Mouse (Mus musculus): ENCODE measurements around the gene Ptgdr2. TPM values are rescaled to one million over a fixed set of nuclear protein-coding genes. Genes with fewer than 3 reads are reported as not detected.

The Ptgdr2 gene
- polyA plus RNA-seq (2012; ENCODE audit: insufficient read depth, low replicate concordance), result not detected in 2 replicates

- Histone ChIP-seq H3K4me1 (peaks cover 16% of the 10 kb centered on the region), H3K27me3 (replicated peaks) (peaks cover 26% of the 10 kb centered on the region), H3K4me3 (replicated peaks) (peak within 1 kb of the TSS; percentile 75), H3K36me3 (replicated peaks; ENCODE audit: low read length) (peaks cover 19% of the 10 kb centered on the region), H3K9me3 (peaks cover 5% of the 10 kb centered on the region; the same call in 1 of the 2 replicates)
- TF ChIP-seq GATA1 (IDR thresholded peaks at IDR 0.05; ENCODE audit: borderline replicate concordance, low read length), result no peak
- no peak for TF ChIP-seq FLI1 (IDR thresholded peaks at IDR 0.05; ENCODE audit: low read length)
Observed at GRCm38 (mm10) chr19:10937110-10937563, at the start of gene Ptgdr2. TSS of gene Ptgdr2 (plus strand) at chr19:10937160.

- Histone ChIP-seq H3K36me3 (replicated peaks; ENCODE audit: low read length) (peaks cover 4% of the 10 kb centered on the region), H3K4me1 (peaks cover 21% of the 10 kb centered on the region), H3K27me3 (replicated peaks) (peaks cover 3% of the 10 kb centered on the region), H3K9me3 (peaks cover 7% of the 10 kb centered on the region), H3K4me3 (replicated peaks) (no peak overlapping the region)
- TF ChIP-seq GATA1 (IDR thresholded peaks at IDR 0.05; ENCODE audit: borderline replicate concordance, low read length) (no peak), FLI1 (IDR thresholded peaks at IDR 0.05; ENCODE audit: low read length) (no peak)
Observed at GRCm38 (mm10) chr19:10892201-10892600, 44.8 kb upstream of the Ptgdr2 start.

- Histone ChIP-seq H3K9me3 (no peaks in the 10 kb centered on the region), H3K27me3 (replicated peaks) (no peaks in the 10 kb centered on the region), H3K36me3 (replicated peaks; ENCODE audit: low read length) (peaks cover 32% of the 10 kb centered on the region), H3K4me1 (peaks cover 38% of the 10 kb centered on the region), H3K4me3 (replicated peaks) (peak within 1 kb of the TSS; percentile 96)
- peak; percentile 88 for TF ChIP-seq FLI1 (IDR thresholded peaks at IDR 0.05; ENCODE audit: low read length)
- no peak for TF ChIP-seq GATA1 (IDR thresholded peaks at IDR 0.05; ENCODE audit: borderline replicate concordance, low read length)
Observed at GRCm38 (mm10) chr19:10895016-10895528, 41.9 kb upstream of the Ptgdr2 start, which contains the start of gene Prpf19. TSS of gene Prpf19 (plus strand) at chr19:10895231.

- H3K27me3 ChIP-seq (replicated peaks), result no peaks in the 10 kb centered on the region
- TF ChIP-seq FLI1 (IDR thresholded peaks at IDR 0.05; ENCODE audit: low read length), result no peak
- TF ChIP-seq GATA1 (IDR thresholded peaks at IDR 0.05; ENCODE audit: borderline replicate concordance, low read length), result no peak
- peaks cover 39% of the 10 kb centered on the region for H3K36me3 ChIP-seq (replicated peaks; ENCODE audit: low read length)
Observed at GRCm38 (mm10) chr19:10895708-10896107, 41.3 kb upstream of the Ptgdr2 start.

GRCm38 (mm10) chr19:10896849-10897248 is 40.1 kb upstream of the Ptgdr2 start:
- TF ChIP-seq GATA1 (IDR thresholded peaks at IDR 0.05; ENCODE audit: borderline replicate concordance, low read length), result no peak
- TF ChIP-seq FLI1 (IDR thresholded peaks at IDR 0.05; ENCODE audit: low read length), result no peak
- H3K36me3 ChIP-seq (replicated peaks; ENCODE audit: low read length), result peaks cover 50% of the 10 kb centered on the region
- H3K4me3 ChIP-seq (replicated peaks), result no peak overlapping the region
- H3K4me1 ChIP-seq, result peaks cover 38% of the 10 kb centered on the region
- no peaks in the 10 kb centered on the region for H3K27me3 ChIP-seq (replicated peaks)
- H3K9me3 ChIP-seq, result no peaks in the 10 kb centered on the region

More at GRCm38 (mm10) chr19:10895708-10896107, 41.3 kb upstream of the Ptgdr2 start:
- Histone ChIP-seq H3K4me1 (peaks cover 38% of the 10 kb centered on the region), H3K9me3 (no peaks in the 10 kb centered on the region), H3K4me3 (replicated peaks) (peak overlapping the region; percentile 96)

- peaks cover 57% of the 10 kb centered on the region for H3K36me3 ChIP-seq (replicated peaks; ENCODE audit: low read length)
Observed at GRCm38 (mm10) chr19:10897491-10897890, 39.5 kb upstream of the Ptgdr2 start.

GRCm38 (mm10) chr19:10900315-10900714 is 36.6 kb upstream of the Ptgdr2 start:
- peaks cover 32% of the 10 kb centered on the region for H3K4me1 ChIP-seq

More at GRCm38 (mm10) chr19:10897491-10897890, 39.5 kb upstream of the Ptgdr2 start:
- TF ChIP-seq FLI1 (IDR thresholded peaks at IDR 0.05; ENCODE audit: low read length) (no peak), GATA1 (IDR thresholded peaks at IDR 0.05; ENCODE audit: borderline replicate concordance, low read length) (no peak)
- H3K27me3 ChIP-seq (replicated peaks), result no peaks in the 10 kb centered on the region
- peaks cover 38% of the 10 kb centered on the region for H3K4me1 ChIP-seq
- H3K9me3 ChIP-seq, result no peaks in the 10 kb centered on the region
- no peak overlapping the region for H3K4me3 ChIP-seq (replicated peaks)

GRCm38 (mm10) chr19:10901046-10901445 is 35.9 kb upstream of the Ptgdr2 start:
- no peak overlapping the region for H3K4me3 ChIP-seq (replicated peaks)
- no peaks in the 10 kb centered on the region for H3K9me3 ChIP-seq
- H3K27me3 ChIP-seq (replicated peaks), result no peaks in the 10 kb centered on the region
- peaks cover 92% of the 10 kb centered on the region for H3K36me3 ChIP-seq (replicated peaks; ENCODE audit: low read length)
- no peak for TF ChIP-seq GATA1 (IDR thresholded peaks at IDR 0.05; ENCODE audit: borderline replicate concordance, low read length)
- no peak for TF ChIP-seq FLI1 (IDR thresholded peaks at IDR 0.05; ENCODE audit: low read length)
- peaks cover 29% of the 10 kb centered on the region for H3K4me1 ChIP-seq

More at GRCm38 (mm10) chr19:10900315-10900714, 36.6 kb upstream of the Ptgdr2 start:
- H3K27me3 ChIP-seq (replicated peaks), result no peaks in the 10 kb centered on the region
- no peaks in the 10 kb centered on the region for H3K9me3 ChIP-seq
- no peak overlapping the region for H3K4me3 ChIP-seq (replicated peaks)
- peaks cover 85% of the 10 kb centered on the region for H3K36me3 ChIP-seq (replicated peaks; ENCODE audit: low read length)
- TF ChIP-seq GATA1 (IDR thresholded peaks at IDR 0.05; ENCODE audit: borderline replicate concordance, low read length), result no peak
- no peak for TF ChIP-seq FLI1 (IDR thresholded peaks at IDR 0.05; ENCODE audit: low read length)

GRCm38 (mm10) chr19:10904512-10904911 is 32.4 kb upstream of the Ptgdr2 start:
- TF ChIP-seq FLI1 (IDR thresholded peaks at IDR 0.05; ENCODE audit: low read length) (no peak), GATA1 (IDR thresholded peaks at IDR 0.05; ENCODE audit: borderline replicate concordance, low read length) (no peak)
- no peak overlapping the region for H3K4me3 ChIP-seq (replicated peaks)
- peaks cover 98% of the 10 kb centered on the region for H3K36me3 ChIP-seq (replicated peaks; ENCODE audit: low read length)
- H3K9me3 ChIP-seq, result no peaks in the 10 kb centered on the region
- H3K27me3 ChIP-seq (replicated peaks), result no peaks in the 10 kb centered on the region
- no peaks in the 10 kb centered on the region for H3K4me1 ChIP-seq

- TF ChIP-seq FLI1 (IDR thresholded peaks at IDR 0.05; ENCODE audit: low read length), result no peak
- TF ChIP-seq GATA1 (IDR thresholded peaks at IDR 0.05; ENCODE audit: borderline replicate concordance, low read length), result no peak
- Histone ChIP-seq H3K27me3 (replicated peaks) (no peaks in the 10 kb centered on the region), H3K36me3 (replicated peaks; ENCODE audit: low read length) (peaks cover 93% of the 10 kb centered on the region), H3K9me3 (no peaks in the 10 kb centered on the region), H3K4me3 (replicated peaks) (no peak overlapping the region), H3K4me1 (no peaks in the 10 kb centered on the region)
Observed at GRCm38 (mm10) chr19:10904927-10905727, 31.8 kb upstream of the Ptgdr2 start.
